Mouse (Mus musculus) megakaryocyte, embryonic 14.5 days (primary cell): Measurements from ENCODE around the gene Mettl25.

Experiments used
- FLI1 ChIP-seq: IDR thresholded peaks from 2 replicates; pipeline ENCODE4 v1.6.1; 2012; ENCODE audit warnings: low read length, inconsistent platforms, mixed read lengths
- GATA1 ChIP-seq: IDR thresholded peaks from 3 replicates; pipeline ENCODE4 v1.6.1; 2012; ENCODE audit warnings: mixed read lengths, low read length, inconsistent platforms, borderline replicate concordance

DNA sequence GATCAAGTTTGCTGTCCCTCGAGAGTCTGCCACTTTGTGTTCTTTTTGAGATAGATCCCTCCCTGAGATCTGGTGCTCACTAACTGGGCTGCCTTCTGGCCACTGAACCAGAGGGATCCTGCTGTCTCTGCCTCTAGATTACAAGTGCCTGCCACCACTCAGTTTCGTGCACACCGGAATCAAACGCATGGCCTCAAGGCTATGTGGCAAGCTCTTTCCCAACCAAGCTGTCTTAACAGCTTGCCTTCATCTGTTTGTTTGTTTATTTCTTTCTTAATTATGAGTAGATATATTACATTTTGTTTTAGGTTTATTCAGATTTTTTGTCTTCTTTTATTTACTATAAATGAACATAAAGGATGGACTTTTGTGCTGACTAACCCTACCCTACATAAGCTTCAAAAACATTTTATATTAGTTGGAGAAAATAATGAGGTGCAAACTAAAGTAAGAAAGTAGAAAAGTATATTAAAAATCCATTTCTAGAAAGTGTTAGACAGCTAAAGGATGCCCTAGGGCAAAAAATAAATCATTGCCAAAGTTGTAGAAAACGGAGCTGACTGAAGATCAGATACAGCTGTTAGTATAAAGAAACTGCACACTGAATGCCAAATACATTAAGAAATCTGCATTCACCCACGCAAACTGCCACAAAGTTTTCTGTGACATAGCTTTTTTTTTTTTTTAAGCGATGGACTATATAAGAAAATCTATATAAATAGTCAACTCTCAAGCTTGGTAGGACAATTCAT, 34.7 kb downstream of the Mettl25 start:
- TF ChIP-seq GATA1 (no peak), FLI1 (no peak)
